Mouse (Mus musculus) cortical plate, adult 2 months (tissue): ENCODE measurements at regions not wholly inside any gene's neighbourhood (a gene's known extent, or its start where the extent isn't known, plus 50 kb on each side); places are given as distances from the start of the nearest gene placed in this dataset.

Experiments used
- CTCF ChIP-seq: fragments of 200-500 bp; IDR thresholded peaks from 2 replicates; pipeline ENCODE4 v1.5.1; 2011; ENCODE audit warnings: mild to moderate bottlenecking, control low read depth, low read length; ENCODE audit not compliant: insufficient read depth; ENCODE audit errors: extremely low read depth
- POLR2A ChIP-seq: fragments of 200-500 bp; IDR thresholded peaks from 2 replicates; pipeline ENCODE4 v1.6.1; 2011; ENCODE audit warnings: mild to moderate bottlenecking, low read length, control low read depth; ENCODE audit not compliant: insufficient read depth; ENCODE audit errors: extremely low read depth

DNA sequence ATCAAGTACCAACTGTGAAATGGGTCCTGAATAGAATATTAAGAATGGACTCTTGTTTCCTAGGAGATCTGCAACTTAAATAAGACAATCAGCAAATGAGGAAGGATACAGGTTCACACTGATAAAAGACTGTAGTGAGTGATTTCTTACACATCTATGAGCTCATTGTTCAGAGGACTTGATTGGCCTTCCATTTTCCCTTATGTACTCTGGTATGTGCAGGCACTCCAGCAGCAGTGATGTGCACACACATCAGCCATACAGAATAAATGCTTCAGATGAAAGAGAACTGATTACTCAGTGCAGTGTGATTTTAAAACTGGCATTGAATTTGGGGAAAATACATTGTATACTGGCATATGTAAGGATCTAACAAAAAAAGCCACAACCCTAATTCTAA is 636.8 kb upstream of the Stxbp6 start:
- TF ChIP-seq CTCF (no peak), POLR2A (no peak)
